Mouse (Mus musculus): ENCODE data around the gene Rgs8. TPM values are rescaled to one million over a fixed set of nuclear protein-coding genes. Genes with fewer than 3 reads are reported as not detected.

The Rgs8 gene
- polyA plus RNA-seq, 1 experiment from 2014 or later, result 0.15 TPM

DNA sequence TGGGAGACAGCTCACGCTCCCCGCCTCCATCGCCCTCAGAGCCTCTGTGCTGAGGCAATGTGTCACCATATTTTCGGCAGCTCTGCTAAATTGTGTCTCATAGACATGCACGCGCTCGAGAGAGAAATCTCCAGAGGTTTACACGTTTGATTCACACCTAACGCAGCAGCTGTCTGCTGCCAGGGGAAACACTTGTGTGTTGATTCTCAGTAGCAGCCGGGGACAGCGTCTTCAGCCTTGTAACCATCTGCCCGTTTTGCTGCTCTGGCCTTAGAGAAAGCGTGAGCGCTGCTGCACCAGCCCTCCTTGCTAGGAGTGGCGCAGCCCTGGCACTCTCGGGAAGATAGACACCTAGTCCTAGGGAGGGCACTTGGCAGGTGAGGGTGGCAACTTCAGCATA lies 73.8 kb downstream of the Rgs8 start:
- 81% methylated on average over 16 of the region's 16 CpGs for WGBS
- H3K9me3 ChIP-seq (ENCODE audit: control insufficient read depth, low read length), result no peaks in the 10 kb centered on the region

DNA sequence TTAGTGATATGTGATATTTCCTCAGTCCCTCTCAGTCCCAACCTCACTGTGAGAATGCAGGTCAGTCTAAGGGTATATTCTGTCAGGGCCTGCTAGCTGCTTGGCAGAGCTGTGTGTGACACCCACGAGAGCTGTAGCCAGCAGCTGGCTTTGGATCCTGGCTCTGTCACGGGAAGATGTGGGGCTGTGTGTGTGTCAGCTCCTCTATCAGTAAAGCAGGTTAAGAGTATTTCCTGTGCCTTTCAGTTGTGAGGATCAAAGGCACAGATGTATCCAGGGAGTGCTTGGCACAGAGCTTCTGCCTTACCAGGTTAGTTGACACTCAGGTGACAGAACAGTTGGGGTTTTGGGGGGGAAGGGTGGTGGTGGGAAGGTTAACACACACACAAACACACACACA lies 77.0 kb downstream of the Rgs8 start:
- no peaks in the 10 kb centered on the region for H3K27me3 ChIP-seq (ENCODE audit: control insufficient read depth, insufficient read depth, low read depth, low read length)
- H3K4me2 ChIP-seq (ENCODE audit: low read depth, low read length), result no peak overlapping the region
- ATAC-seq (ENCODE audit: low read depth), result no peak
- H3K4me3 ChIP-seq (ENCODE audit: low read length), result no peak overlapping the region
- no peaks in the 10 kb centered on the region for H3K9me3 ChIP-seq (ENCODE audit: control insufficient read depth, low read length)
- WGBS, result 54% methylated on average over 2 of the region's 2 CpGs
- H3K9ac ChIP-seq (ENCODE audit: low read length), result no peak overlapping the region
- peaks cover 5% of the 10 kb centered on the region; the same call in 1 of the 2 replicates for H3K4me1 ChIP-seq (replicated peaks; ENCODE audit: control insufficient read depth, insufficient read depth, low read length)
- no peaks in the 10 kb centered on the region for H3K36me3 ChIP-seq (ENCODE audit: control insufficient read depth, insufficient read depth, low read length)
- no peak overlapping the region for H3K27ac ChIP-seq (ENCODE audit: low read length)

More for the DNA sequence above, 73.8 kb downstream of the Rgs8 start:
- Histone ChIP-seq H3K4me1 (replicated peaks; ENCODE audit: control insufficient read depth, insufficient read depth, low read length) (no peaks in the 10 kb centered on the region), H3K27me3 (ENCODE audit: control insufficient read depth, insufficient read depth, low read depth, low read length) (no peaks in the 10 kb centered on the region), H3K4me3 (ENCODE audit: low read length) (no peak overlapping the region), H3K4me2 (ENCODE audit: low read depth, low read length) (no peak overlapping the region), H3K9ac (ENCODE audit: low read length) (no peak overlapping the region), H3K36me3 (ENCODE audit: control insufficient read depth, insufficient read depth, low read length) (no peaks in the 10 kb centered on the region), H3K27ac (ENCODE audit: low read length) (no peak overlapping the region)
- ATAC-seq (ENCODE audit: low read depth), result no peak

DNA sequence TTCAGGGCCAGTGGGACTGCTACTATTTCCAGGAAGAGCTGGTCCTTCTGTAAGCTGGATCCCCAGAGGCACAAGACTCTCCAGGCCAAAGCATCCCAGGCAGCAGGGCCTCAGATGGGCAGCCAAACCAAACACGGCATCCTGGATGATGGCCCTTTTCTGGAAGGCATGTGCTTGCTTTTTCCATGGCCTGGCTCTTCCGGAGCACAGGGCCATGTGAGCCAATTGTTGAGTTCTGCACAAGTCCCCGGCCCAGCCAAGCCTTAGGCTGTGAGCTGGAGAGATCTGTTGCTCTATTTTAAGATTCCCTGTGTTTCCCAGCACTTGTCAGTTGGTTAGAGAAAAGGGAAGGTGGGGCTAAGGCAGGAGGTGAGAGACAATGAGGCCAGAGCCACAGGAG lies 77.8 kb downstream of the Rgs8 start:
- H3K9ac ChIP-seq (ENCODE audit: low read length), result no peak overlapping the region
- no peaks in the 10 kb centered on the region for H3K27me3 ChIP-seq (ENCODE audit: control insufficient read depth, insufficient read depth, low read depth, low read length)
- H3K4me2 ChIP-seq (ENCODE audit: low read depth, low read length), result no peak overlapping the region
- no peak overlapping the region for H3K4me3 ChIP-seq (ENCODE audit: low read length)
- 0 out of 2 replicates have a peak, but pooled peaks have one; percentile 28 for ATAC-seq (ENCODE audit: low read depth)
- H3K4me1 ChIP-seq (replicated peaks; ENCODE audit: control insufficient read depth, insufficient read depth, low read length), result peaks cover 5% of the 10 kb centered on the region; the same call in 1 of the 2 replicates
- H3K9me3 ChIP-seq (ENCODE audit: control insufficient read depth, low read length), result no peaks in the 10 kb centered on the region
- no peaks in the 10 kb centered on the region for H3K36me3 ChIP-seq (ENCODE audit: control insufficient read depth, insufficient read depth, low read length)
- no peak overlapping the region for H3K27ac ChIP-seq (ENCODE audit: low read length)
- WGBS, result 28% methylated on average over 3 of the region's 3 CpGs

DNA sequence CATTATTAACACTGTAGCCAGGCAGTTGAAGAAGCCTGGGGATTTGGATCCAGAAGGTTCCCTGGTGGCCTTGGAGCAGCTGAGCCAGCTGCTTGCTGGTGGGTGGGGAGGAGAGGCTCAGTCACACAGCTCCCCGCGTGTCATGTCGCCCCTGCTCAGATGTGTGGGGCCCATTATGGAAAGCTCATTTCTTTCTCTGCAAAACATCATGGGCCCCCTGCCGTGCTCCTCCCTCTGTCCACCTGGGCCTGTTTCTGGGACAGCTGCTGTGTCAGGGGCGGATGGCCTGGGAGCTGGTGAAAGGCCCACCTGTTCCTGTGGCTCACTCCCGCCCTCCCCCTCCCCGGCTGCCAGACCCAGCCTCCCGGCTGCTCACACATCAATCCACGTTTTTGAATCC lies 80.4 kb downstream of the Rgs8 start:
- Histone ChIP-seq H3K27ac (ENCODE audit: low read length) (no peak overlapping the region), H3K9me3 (ENCODE audit: control insufficient read depth, low read length) (no peaks in the 10 kb centered on the region), H3K36me3 (ENCODE audit: control insufficient read depth, insufficient read depth, low read length) (no peaks in the 10 kb centered on the region), H3K4me3 (ENCODE audit: low read length) (no peak overlapping the region), H3K4me2 (ENCODE audit: low read depth, low read length) (no peak overlapping the region), H3K4me1 (replicated peaks; ENCODE audit: control insufficient read depth, insufficient read depth, low read length) (peaks cover 5% of the 10 kb centered on the region; the same call in 1 of the 2 replicates), H3K27me3 (ENCODE audit: control insufficient read depth, insufficient read depth, low read depth, low read length) (peaks cover 8% of the 10 kb centered on the region), H3K9ac (ENCODE audit: low read length) (no peak overlapping the region)
- WGBS, result 38% methylated on average over 7 of the region's 9 CpGs
- ATAC-seq (ENCODE audit: low read depth), result no peak

DNA sequence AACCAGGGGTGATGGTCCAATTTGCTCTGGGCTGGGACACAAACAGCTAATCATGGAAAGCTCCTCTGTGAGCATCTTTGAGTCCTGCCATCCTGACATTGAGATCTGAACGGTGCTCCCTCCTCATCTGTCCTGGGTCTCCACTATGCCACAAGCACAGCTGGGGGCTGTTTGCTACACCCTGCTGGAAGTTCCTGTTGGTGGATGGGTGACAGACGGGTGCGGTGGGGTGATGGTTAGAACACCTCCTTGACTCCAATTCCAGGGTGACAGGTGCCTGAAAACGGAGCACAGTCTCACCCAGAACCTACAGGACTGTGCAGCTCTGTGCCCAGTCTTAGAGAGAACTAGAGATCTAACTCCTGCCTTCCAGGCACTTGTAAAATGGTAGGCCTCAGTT lies 82.0 kb downstream of the Rgs8 start:
- H3K27ac ChIP-seq (ENCODE audit: low read length), result no peak overlapping the region
- peaks cover 25% of the 10 kb centered on the region for H3K27me3 ChIP-seq (ENCODE audit: control insufficient read depth, insufficient read depth, low read depth, low read length)
- no peak for ATAC-seq (ENCODE audit: low read depth)
- H3K9ac ChIP-seq (ENCODE audit: low read length), result no peak overlapping the region
- 54% methylated on average over 4 of the region's 4 CpGs for WGBS
- H3K4me3 ChIP-seq (ENCODE audit: low read length), result no peak overlapping the region
- H3K9me3 ChIP-seq (ENCODE audit: control insufficient read depth, low read length), result no peaks in the 10 kb centered on the region
- H3K4me2 ChIP-seq (ENCODE audit: low read depth, low read length), result no peak overlapping the region
- peaks cover 5% of the 10 kb centered on the region; the same call in 1 of the 2 replicates for H3K4me1 ChIP-seq (replicated peaks; ENCODE audit: control insufficient read depth, insufficient read depth, low read length)
- H3K36me3 ChIP-seq (ENCODE audit: control insufficient read depth, insufficient read depth, low read length), result no peaks in the 10 kb centered on the region

DNA sequence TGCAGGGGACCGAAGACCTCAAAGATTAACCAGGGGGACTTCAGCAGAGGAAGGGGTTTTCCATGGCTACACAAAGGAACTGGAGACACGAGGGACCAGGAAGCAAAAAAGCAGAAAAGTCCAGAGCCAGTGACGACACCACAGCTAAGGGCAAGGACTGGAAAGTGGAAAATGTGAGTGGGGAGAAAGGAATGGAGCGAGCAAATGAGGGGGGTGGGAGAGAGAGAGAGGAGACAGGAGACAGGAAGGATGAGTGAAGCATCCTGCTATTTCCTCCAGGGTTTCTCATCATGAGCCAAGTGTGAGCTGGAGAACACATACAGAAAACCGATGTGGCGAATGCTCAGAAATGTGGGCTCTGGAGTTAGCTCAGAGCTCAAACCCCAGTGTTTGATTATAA lies 83.3 kb downstream of the Rgs8 start:
- WGBS, result 50% methylated on average over 6 of the region's 6 CpGs
- no peaks in the 10 kb centered on the region for H3K36me3 ChIP-seq (ENCODE audit: control insufficient read depth, insufficient read depth, low read length)
- H3K27me3 ChIP-seq (ENCODE audit: control insufficient read depth, insufficient read depth, low read depth, low read length), result peaks cover 33% of the 10 kb centered on the region
- no peaks in the 10 kb centered on the region for H3K9me3 ChIP-seq (ENCODE audit: control insufficient read depth, low read length)
- no peak overlapping the region for H3K27ac ChIP-seq (ENCODE audit: low read length)
- peaks cover 8% of the 10 kb centered on the region for H3K4me1 ChIP-seq (replicated peaks; ENCODE audit: control insufficient read depth, insufficient read depth, low read length)
- no peak overlapping the region for H3K4me2 ChIP-seq (ENCODE audit: low read depth, low read length)
- H3K4me3 ChIP-seq (ENCODE audit: low read length), result no peak overlapping the region
- no peak for ATAC-seq (ENCODE audit: low read depth)
- no peak overlapping the region for H3K9ac ChIP-seq (ENCODE audit: low read length)

DNA sequence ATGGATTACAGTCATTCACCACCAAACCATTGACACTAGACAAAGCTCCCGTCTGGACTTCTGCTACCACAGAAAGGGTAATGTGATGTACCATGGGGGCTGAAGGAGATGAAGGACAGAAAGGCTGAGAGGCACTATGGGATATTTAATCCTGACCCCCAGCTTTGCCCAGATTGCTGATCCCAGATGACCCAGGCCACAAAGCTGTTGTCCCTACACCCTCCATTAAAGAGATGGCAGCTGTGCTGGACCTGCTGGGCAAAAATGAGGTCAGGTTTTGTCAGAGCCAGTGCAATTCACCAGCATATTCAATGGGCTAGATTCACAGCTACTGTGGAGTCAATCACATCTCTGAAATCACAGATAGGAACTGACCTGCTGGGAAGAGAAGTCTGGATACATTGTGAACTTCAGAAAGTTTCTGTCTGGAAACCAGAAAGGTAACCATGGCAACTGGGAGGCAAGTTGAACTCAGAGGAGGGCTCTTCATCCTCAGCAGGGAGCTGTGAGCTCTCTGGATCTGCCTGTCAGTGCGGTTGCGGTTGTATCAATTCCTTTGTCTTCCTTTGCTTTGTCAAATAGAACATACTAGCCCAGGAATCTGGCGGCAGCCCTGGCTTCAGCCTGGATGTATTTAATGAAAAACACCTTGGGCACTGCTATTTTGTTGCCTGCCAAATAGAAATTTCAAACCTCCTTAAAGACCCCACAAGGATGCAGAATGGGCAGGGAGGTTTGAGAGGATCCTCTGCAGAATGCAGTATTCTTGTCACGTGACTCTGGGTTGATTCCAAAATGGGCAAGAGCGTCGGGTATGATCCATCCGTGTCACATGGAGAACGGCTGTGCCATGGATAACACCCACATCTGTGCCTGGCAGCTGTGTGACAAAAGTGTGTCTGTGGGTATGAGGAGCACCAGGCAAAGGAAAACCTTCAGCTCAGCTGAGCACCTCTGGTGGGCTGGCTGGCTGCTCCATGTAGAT lies 84.6 kb downstream of the Rgs8 start:
- H3K4me1 ChIP-seq (replicated peaks; ENCODE audit: control insufficient read depth, insufficient read depth, low read length), result peaks cover 8% of the 10 kb centered on the region
- H3K36me3 ChIP-seq (ENCODE audit: control insufficient read depth, insufficient read depth, low read length), result no peaks in the 10 kb centered on the region
- no peak overlapping the region for H3K27ac ChIP-seq (ENCODE audit: low read length)
- H3K27me3 ChIP-seq (ENCODE audit: control insufficient read depth, insufficient read depth, low read depth, low read length), result peaks cover 37% of the 10 kb centered on the region
- ATAC-seq (ENCODE audit: low read depth), result no peak
- H3K9me3 ChIP-seq (ENCODE audit: control insufficient read depth, low read length), result no peaks in the 10 kb centered on the region
- H3K4me3 ChIP-seq (ENCODE audit: low read length), result no peak overlapping the region
- no peak overlapping the region for H3K4me2 ChIP-seq (ENCODE audit: low read depth, low read length)
- WGBS, result 47% methylated on average over 9 of the region's 9 CpGs
- H3K9ac ChIP-seq (ENCODE audit: low read length), result no peak overlapping the region

DNA sequence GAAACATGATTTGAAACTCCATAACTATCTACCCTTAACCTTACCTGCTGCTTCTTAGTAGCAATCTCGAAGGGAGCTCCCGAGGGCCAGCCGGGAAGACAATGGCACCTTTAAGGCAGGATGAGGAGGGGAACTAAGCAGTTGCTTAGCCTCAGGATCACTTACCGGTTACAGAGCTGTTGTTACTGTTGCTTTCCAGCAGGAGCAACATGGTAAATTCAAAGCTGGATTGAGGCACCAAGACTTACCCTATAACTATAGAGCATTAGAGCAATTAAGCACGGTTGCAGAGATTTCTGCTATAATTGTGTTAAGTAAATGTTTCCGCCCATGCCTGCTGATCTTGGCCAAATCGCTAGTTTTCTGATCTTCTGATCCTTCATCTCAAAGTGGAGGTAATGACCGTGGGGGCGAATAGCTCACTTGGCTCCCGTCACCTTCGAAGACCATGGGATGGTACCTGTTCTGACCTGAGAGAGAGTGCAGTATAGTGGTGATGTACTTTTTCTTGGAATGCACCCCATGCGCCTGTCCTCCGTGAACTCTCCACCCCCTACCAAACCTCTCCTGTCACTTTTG lies 86.7 kb downstream of the Rgs8 start:
- peaks cover 37% of the 10 kb centered on the region for H3K27me3 ChIP-seq (ENCODE audit: control insufficient read depth, insufficient read depth, low read depth, low read length)
- H3K36me3 ChIP-seq (ENCODE audit: control insufficient read depth, insufficient read depth, low read length), result no peaks in the 10 kb centered on the region
- H3K27ac ChIP-seq (ENCODE audit: low read length), result no peak overlapping the region
- H3K4me1 ChIP-seq (replicated peaks; ENCODE audit: control insufficient read depth, insufficient read depth, low read length), result peaks cover 3% of the 10 kb centered on the region
- peak overlapping the region; percentile 46 for H3K4me3 ChIP-seq (ENCODE audit: low read length)
- H3K4me2 ChIP-seq (ENCODE audit: low read depth, low read length), result peak overlapping the region; percentile 73
- no peak for ATAC-seq (ENCODE audit: low read depth)
- 14% methylated on average over 13 of the region's 13 CpGs for WGBS
- H3K9ac ChIP-seq (ENCODE audit: low read length), result no peak overlapping the region; the same call in 1 of the 2 replicates
- H3K9me3 ChIP-seq (ENCODE audit: control insufficient read depth, low read length), result no peaks in the 10 kb centered on the region

DNA sequence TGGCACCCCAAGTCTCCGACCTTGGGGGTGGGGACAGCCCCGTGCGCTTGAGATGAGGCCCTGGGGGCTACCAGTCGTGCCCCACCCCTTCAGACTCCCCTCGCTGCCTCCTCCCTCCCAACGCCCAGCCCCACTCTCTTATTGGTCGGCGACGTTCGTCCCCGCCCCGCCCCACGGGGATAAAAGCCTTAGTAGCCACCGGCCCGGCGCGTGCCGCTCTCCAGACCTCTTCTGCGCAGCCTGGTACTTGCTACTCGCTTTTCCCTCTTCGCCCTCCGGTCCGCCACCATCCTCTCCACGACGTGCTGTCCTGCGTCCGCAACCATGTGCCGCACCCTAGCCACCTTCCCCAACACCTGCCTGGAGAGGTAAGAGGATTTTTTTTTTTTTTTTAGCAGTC lies 87.3 kb downstream of the Rgs8 start, which contains the start of gene Rgs16:
Gene Rgs16 (plus strand): TSS at position 205 of the 400 bp plus-strand sequence.
- Histone ChIP-seq H3K27me3 (ENCODE audit: control insufficient read depth, insufficient read depth, low read depth, low read length) (peaks cover 37% of the 10 kb centered on the region), H3K9me3 (ENCODE audit: control insufficient read depth, low read length) (no peaks in the 10 kb centered on the region), H3K36me3 (ENCODE audit: control insufficient read depth, insufficient read depth, low read length) (no peaks in the 10 kb centered on the region), H3K27ac (ENCODE audit: low read length) (no peak within 1 kb of the TSS), H3K4me3 (ENCODE audit: low read length) (peak within 1 kb of the TSS; percentile 46), H3K9ac (ENCODE audit: low read length) (peak within 1 kb of the TSS; percentile 44), H3K4me2 (ENCODE audit: low read depth, low read length) (peak within 1 kb of the TSS; percentile 73), H3K4me1 (replicated peaks; ENCODE audit: control insufficient read depth, insufficient read depth, low read length) (peaks cover 3% of the 10 kb centered on the region)
- ATAC-seq (ENCODE audit: low read depth), result peak; percentile 83
- WGBS, result 1% methylated on average over 23 of the region's 28 CpGs

Measured in lung, embryonic 16.5 days (tissue).